Mouse (Mus musculus) embryonic facial prominence, embryonic 11.5 days (tissue): Measurements from ENCODE around the gene Rpl9-ps1. TPM values are rescaled to one million over a fixed set of nuclear protein-coding genes. Genes with fewer than 3 reads are reported as not detected.

Experiments used
- ATAC-seq: fragments of 200-750 bp; cut with Nextera tagmentation; replicated peaks from 2 replicates; pipeline ENCODE4 v1.8.0; 2017; ENCODE audit warnings: low read depth; ENCODE audit not compliant: insufficient number of reproducible peaks, low FRiP score, low TSS enrichment
- DNase-seq: peaks from one replicate; pipeline ENCODE4 v3.0.0-alpha.2; 2015; ENCODE audit warnings: low spot score
- H3K27ac ChIP-seq: fragments of 300-500 bp; sonication (generic); replicated peaks from 2 replicates; pipeline ENCODE4 v1.5.1; 2014; ENCODE audit warnings: mild to moderate bottlenecking, low read depth, low read length, control low read depth
- H3K27me3 ChIP-seq: fragments of 300-500 bp; sonication (generic); 2 replicates; pipeline ENCODE4 v1.6.1; 2014; ENCODE audit warnings: mild to moderate bottlenecking, low read length, moderate library complexity, mixed read lengths; ENCODE audit not compliant: control insufficient read depth, insufficient read depth
- H3K36me3 ChIP-seq: fragments of 300-500 bp; sonication (generic); replicated peaks from 2 replicates; pipeline ENCODE4 v1.6.1; 2014; ENCODE audit warnings: low read depth, mild to moderate bottlenecking, low read length, moderate library complexity, mixed read lengths; ENCODE audit not compliant: control insufficient read depth, insufficient read depth
- H3K4me1 ChIP-seq: fragments of 300-500 bp; sonication (generic); 2 replicates; pipeline ENCODE4 v1.6.1; 2014; ENCODE audit warnings: low read length, mixed read lengths; ENCODE audit not compliant: control insufficient read depth, insufficient read depth
- H3K4me2 ChIP-seq: fragments of 300-500 bp; sonication (generic); 2 replicates; pipeline ENCODE4 v1.6.1; 2014; ENCODE audit warnings: low read depth, mild to moderate bottlenecking, control low read depth, low read length, moderate library complexity
- H3K4me3 ChIP-seq: fragments of 300-500 bp; sonication (generic); 2 replicates; pipeline ENCODE4 v1.5.1; 2014; ENCODE audit warnings: low read depth, low read length, control low read depth
- H3K9ac ChIP-seq: fragments of 300-500 bp; sonication (generic); replicated peaks from 2 replicates; pipeline ENCODE4 v1.6.1; 2014; ENCODE audit warnings: mild to moderate bottlenecking, control low read depth, low read length
- H3K9me3 ChIP-seq: fragments of 300-500 bp; sonication (generic); replicated peaks from 2 replicates; pipeline ENCODE4 v1.6.1; 2016; ENCODE audit warnings: mild to moderate bottlenecking, low read length, inconsistent platforms, mixed read lengths; ENCODE audit not compliant: control insufficient read depth
- WGBS: fragments of 180-500 bp; shearing (Covaris S2); extraction: QIAGEN DNeasy Blood & Tissue Kit; methylation state at CpG from one replicate; pipeline ENCODE4 v1.1.7; 2014; 5-methylcytosine and 5-hydroxymethylcytosine counted together
- polyA plus RNA-seq: library from polyadenylated mRNA; unstranded; fragments of >200 nt; fragmentation: Nextera tagmentation; extraction: Ambion mirVana; gene quantifications from 2 replicates; pipeline ENCODE4 v1.2.1, GENCODE M21; 2014

The Rpl9-ps1 gene
- polyA plus RNA-seq, 1 experiment from 2014 or later: not detected

GRCm38 (mm10) chr11:83657508-83657907, 12.1 kb upstream of the Rpl9-ps1 start:
- Histone ChIP-seq H3K4me2 (no peak overlapping the region), H3K36me3 (no peaks in the 10 kb centered on the region), H3K27me3 (no peaks in the 10 kb centered on the region), H3K4me3 (no peak overlapping the region), H3K9ac (no peak overlapping the region), H3K27ac (no peak overlapping the region), H3K4me1 (no peaks in the 10 kb centered on the region), H3K9me3 (no peaks in the 10 kb centered on the region)
- no peak for ATAC-seq
- no peak for DNase-seq
- 86% methylated on average over 3 of the region's 3 CpGs for WGBS

DNA sequence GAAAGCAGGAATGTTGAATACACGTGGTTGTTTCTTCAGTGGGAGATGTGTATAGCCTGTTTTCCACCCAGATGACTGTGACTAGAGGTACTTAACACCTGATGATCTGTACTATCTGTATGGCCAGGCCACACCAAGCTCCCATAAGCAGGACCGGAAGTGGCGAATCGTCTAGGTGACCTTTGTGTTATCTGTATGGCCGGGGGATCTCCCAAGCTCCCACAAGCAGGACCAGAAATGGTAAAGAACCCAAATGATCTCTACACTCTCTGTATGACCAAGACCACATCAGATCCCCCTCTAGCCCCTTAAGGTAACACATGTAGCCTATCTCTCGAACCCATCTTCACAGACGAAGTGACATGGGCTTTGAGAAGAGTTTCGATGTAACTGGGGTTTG, 9.2 kb upstream of the Rpl9-ps1 start:
- DNase-seq: no peak
- H3K4me1 ChIP-seq: no peaks in the 10 kb centered on the region
- H3K27me3 ChIP-seq: no peaks in the 10 kb centered on the region
- no peak for ATAC-seq
- WGBS: 85% methylated on average over 8 of the region's 8 CpGs
- no peak overlapping the region for H3K4me3 ChIP-seq
- H3K36me3 ChIP-seq: no peaks in the 10 kb centered on the region
- H3K9ac ChIP-seq: no peak overlapping the region
- no peaks in the 10 kb centered on the region for H3K9me3 ChIP-seq
- no peak overlapping the region for H3K4me2 ChIP-seq
- no peak overlapping the region for H3K27ac ChIP-seq

DNA sequence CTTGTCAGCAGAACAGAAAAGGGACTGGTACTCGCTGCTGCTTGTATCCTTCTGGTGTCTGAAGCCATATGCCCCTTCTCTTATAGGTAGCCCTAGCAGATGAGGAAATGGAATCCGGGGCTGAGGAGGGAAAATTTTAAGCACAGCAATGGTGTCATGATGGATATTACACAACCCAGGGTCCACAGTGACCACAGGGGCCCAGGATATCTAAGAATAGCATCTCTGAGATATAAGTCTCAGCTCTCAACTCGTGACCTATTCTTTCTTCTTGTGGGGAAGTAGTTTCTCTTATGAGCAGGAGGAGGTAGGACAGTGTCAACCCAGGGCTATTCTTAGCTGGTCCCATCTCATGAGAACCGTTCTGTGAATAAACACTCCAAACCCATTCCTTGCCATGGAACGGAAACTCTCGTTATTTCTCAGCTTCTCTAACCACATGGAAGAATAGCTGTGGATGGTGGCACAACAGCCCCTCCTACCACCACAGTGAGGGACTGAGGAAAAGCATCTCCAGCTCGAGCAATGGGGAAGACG, 4.0 kb upstream of the Rpl9-ps1 start, which contains the start of gene Ccl3:
Ccl3 (minus strand) TSS at position 51 of the 537 bp plus-strand sequence.
- Histone ChIP-seq H3K4me2 (no peak within 1 kb of the TSS), H3K27ac (no peak within 1 kb of the TSS), H3K27me3 (no peaks in the 10 kb centered on the region), H3K4me3 (no peak within 1 kb of the TSS), H3K4me1 (no peaks in the 10 kb centered on the region), H3K36me3 (no peaks in the 10 kb centered on the region), H3K9me3 (no peaks in the 10 kb centered on the region), H3K9ac (no peak within 1 kb of the TSS)
- ATAC-seq (no peak), DNase-seq (no peak)
- WGBS: 86% methylated on average over 8 of the region's 8 CpGs

DNA sequence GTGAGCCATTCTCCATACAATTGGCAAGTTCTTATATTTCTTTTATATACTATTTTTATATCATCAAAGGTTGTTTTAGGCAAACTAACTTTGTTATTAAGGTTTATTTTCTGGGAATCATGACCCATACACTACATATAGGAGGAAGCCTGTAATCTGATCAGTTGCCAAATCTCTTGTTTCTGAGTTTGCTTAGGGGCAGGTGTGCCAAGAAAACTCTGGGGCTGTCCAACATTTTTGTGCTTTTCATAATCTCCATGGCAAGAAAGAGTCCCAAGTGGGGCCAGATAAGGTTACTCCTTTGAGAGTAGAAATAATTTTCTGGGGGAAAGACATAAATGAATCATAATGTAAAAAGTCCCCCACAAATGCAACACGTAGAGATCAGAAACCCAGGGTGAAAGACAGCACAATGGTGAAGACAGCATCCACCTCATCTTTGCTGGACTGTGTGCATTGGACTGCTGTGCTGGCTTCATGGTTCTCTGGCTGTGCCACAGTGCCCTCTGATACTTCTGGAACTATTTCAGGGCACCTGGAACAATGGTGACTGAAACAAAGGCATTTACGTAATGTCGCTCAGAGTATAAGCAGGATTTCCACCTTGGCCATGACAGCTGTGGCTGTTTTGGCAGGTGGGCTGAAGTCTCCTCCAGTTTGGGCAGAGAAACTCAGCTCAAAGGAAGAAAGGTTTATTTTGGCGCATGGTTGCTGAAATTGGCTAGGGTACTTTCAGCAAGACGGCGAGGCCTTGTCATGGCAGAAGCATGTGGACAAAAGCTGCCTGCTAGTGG, 1.1 kb upstream of the Rpl9-ps1 start:
- DNase-seq (no peak), ATAC-seq (no peak)
- Histone ChIP-seq H3K9ac (no peak overlapping the region), H3K36me3 (no peaks in the 10 kb centered on the region), H3K4me3 (no peak overlapping the region), H3K9me3 (no peaks in the 10 kb centered on the region), H3K4me2 (no peak overlapping the region), H3K27ac (no peak overlapping the region), H3K4me1 (no peaks in the 10 kb centered on the region), H3K27me3 (no peaks in the 10 kb centered on the region)
- 89% methylated on average over 6 of the region's 6 CpGs for WGBS

GRCm38 (mm10) chr11:83641216-83641615, 4.2 kb downstream of the Rpl9-ps1 start:
- Histone ChIP-seq H3K4me3 (no peak overlapping the region), H3K4me2 (no peak overlapping the region), H3K36me3 (no peaks in the 10 kb centered on the region), H3K9me3 (no peaks in the 10 kb centered on the region), H3K27ac (no peak overlapping the region), H3K4me1 (no peaks in the 10 kb centered on the region), H3K27me3 (no peaks in the 10 kb centered on the region), H3K9ac (no peak overlapping the region)
- 88% methylated on average over 2 of the region's 2 CpGs for WGBS
- DNase-seq: no peak
- ATAC-seq: no peak

DNA sequence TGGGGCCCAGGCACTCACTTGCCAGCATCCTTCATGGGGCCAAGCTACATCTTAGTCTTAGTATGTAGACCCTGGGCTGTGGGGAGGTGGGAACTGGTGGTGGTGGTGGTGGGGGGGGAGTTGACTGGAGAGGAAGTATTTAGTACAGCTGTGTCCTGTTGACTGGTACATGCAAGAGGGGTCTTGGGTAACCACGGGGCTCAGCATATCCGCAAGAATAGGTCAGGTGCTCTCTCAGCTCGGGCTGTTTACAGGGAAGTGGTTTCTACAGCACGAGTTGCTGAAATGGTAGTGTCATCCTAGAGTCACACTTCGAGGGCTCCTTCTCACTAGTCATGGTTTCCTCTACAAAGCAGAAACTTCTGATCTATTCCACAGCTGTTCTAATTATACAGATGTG, 5.3 kb downstream of the Rpl9-ps1 start:
- ATAC-seq: no peak
- DNase-seq: no peak
- 84% methylated on average over 5 of the region's 5 CpGs for WGBS
- Histone ChIP-seq H3K27ac (no peak overlapping the region), H3K9me3 (no peaks in the 10 kb centered on the region), H3K27me3 (no peaks in the 10 kb centered on the region), H3K4me1 (no peaks in the 10 kb centered on the region), H3K4me2 (no peak overlapping the region), H3K36me3 (no peaks in the 10 kb centered on the region), H3K4me3 (no peak overlapping the region), H3K9ac (no peak overlapping the region)

- no peak for DNase-seq
- Histone ChIP-seq H3K4me1 (no peaks in the 10 kb centered on the region), H3K27ac (no peak overlapping the region), H3K27me3 (no peaks in the 10 kb centered on the region), H3K9me3 (no peaks in the 10 kb centered on the region), H3K36me3 (no peaks in the 10 kb centered on the region), H3K4me2 (no peak overlapping the region), H3K4me3 (no peak overlapping the region), H3K9ac (no peak overlapping the region)
- 52% methylated on average over 3 of the region's 3 CpGs for WGBS
- no peak for ATAC-seq
Observed at GRCm38 (mm10) chr11:83639533-83639932, 5.9 kb downstream of the Rpl9-ps1 start.

GRCm38 (mm10) chr11:83638934-83639333, 6.5 kb downstream of the Rpl9-ps1 start:
- no peak for ATAC-seq
- no peak overlapping the region for H3K27ac ChIP-seq

More at GRCm38 (mm10) chr11:83638934-83639333, 6.5 kb downstream of the Rpl9-ps1 start:
- WGBS: 60% methylated on average over 2 of the region's 2 CpGs
- Histone ChIP-seq H3K4me1 (no peaks in the 10 kb centered on the region), H3K9me3 (no peaks in the 10 kb centered on the region), H3K36me3 (no peaks in the 10 kb centered on the region), H3K9ac (no peak overlapping the region), H3K4me2 (no peak overlapping the region), H3K27me3 (no peaks in the 10 kb centered on the region), H3K4me3 (no peak overlapping the region)
- no peak for DNase-seq
